Mouse (Mus musculus) adrenal gland, adult 18-20 months (tissue): ENCODE results near the gene Praf2. TPM values are rescaled to one million over a fixed set of nuclear protein-coding genes. Genes with fewer than 3 reads are reported as not detected.
"Not testable (repeated sequence)": the region's sequence is repeated elsewhere in the genome, so short reads cannot be mapped to it uniquely, and the experiment has no call there.

Source experiments
- DNase-seq, 2 experiments: peaks; one replicate each; pipeline ENCODE4 v3.0.0; 2021 to 2022; ENCODE audit warnings: low spot score in 2 of 2
- total RNA-seq, 2 experiments: library from RNA; stranded (reverse); gene quantifications; 1 replicate in 1 of 2; 2 replicates in 1 of 2; pipeline ENCODE4 v1.2.3; 2021

Praf2 gene
- total RNA-seq, 2 experiments from 2014 or later = 12.1 to 16.3 TPM

- peak; percentile 46 to 65 for DNase-seq
These were observed 5.4 kb downstream of the Praf2 start for GRCm38 (mm10) chrX:7733571-7734156.

DNA sequence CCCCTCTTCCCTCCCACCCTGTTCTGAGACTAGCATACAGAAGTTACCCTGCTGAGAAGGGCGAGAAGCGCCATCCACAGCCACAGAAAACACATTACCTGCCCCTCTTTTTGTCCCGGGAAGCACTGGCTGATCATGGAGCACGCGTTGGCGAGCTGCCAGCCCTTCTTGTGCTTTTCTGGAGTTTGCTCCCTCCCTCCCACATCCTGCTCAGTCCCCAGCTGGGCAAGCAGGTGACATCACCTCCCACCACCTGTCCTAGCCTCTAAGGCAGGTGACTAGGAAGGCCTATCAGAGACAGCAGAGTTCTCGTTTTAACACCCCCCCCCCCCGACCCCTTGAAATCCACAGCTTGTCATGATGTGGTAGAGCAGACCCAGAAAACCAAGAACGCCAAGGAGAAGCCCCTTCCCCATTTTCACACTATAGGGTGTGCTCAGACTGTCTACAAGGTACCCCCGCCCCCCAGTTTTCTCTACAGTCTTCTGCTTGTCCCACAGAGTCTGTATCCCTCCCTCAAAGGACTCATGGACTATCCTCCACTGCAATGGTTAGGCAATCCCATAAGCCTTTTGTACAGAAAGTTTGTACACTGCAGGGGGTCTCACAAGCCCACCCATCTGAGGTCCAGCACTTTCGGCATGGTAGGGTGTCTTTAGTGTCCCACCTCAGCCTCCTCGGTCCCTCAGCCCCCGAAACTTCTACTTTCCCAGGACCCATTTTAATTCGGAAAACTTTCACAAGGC lies 11.3 kb downstream of the Praf2 start:
- no peak for DNase-seq

- DNase-seq = no peak
These were observed 12.0 kb downstream of the Praf2 start for GRCm38 (mm10) chrX:7740082-7740819.

DNA sequence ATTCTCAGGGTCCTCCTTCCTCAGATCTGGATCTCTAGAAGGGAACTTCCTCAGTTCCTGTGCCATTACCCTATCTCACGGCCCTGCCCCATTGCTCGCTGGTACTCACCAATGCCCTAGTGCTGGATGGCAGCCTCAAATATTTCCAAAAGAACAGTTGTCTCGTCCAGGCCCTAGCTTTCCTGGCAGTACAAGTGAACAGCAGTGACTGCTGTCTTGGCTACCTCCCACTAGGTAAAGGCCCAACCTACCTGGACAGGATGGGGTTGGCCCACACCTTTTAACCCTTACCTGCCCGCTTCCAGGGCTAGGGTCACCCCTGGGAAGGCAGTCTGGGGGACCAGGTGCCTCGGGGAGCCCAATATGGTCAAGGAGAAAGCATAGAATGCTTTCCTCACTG lies 12.9 kb downstream of the Praf2 start:
- DNase-seq = no peak

GRCm38 (mm10) chrX:7743470-7743869 lies 15.2 kb downstream of the Praf2 start:
- no peak for DNase-seq

DNA sequence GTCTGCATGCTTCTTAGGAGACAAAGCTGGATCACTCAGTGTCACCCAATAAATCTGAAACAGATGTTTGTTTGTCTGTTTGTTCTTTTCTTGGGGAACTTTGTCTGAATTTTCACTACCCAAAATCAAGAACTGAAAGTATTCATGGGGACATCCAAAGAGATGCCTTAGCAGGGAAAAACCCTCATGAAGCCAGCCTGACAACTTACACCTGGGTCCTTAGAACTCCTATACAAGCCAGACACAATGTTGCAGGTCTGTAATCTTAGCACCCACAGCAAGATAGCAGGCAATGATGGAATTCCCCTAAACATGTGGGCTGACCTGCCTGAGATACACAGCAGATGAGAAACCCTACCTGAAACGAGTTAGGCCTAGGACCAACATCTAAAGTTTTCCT lies 16.7 kb downstream of the Praf2 start:
- no peak for DNase-seq

DNA sequence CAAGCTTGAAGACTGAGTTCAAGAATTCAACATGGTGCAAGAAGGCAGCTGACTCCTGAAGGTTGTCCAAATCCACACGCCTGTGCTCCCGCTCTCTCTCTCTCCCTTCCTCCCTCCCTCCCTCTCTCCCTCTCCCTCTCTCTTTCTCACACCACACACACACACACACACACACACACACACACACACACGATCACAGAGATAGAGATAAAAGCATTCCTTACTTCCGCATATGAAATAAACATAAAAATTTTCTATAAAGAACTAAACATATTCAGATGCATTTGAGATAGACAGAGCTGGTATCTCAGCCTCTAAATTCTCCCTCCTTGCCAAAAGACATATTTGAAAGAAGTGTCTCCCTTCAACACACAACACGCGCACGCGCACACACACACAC lies 17.2 kb downstream of the Praf2 start:
- DNase-seq = no peak

- DNase-seq = peak; percentile 47 to 49
These were observed 22.3 kb downstream of the Praf2 start, which contains the start of gene Ccdc120 for GRCm38 (mm10) chrX:7750432-7751116. Gene Ccdc120, minus strand, starts transcription at chrX:7750905.

DNA sequence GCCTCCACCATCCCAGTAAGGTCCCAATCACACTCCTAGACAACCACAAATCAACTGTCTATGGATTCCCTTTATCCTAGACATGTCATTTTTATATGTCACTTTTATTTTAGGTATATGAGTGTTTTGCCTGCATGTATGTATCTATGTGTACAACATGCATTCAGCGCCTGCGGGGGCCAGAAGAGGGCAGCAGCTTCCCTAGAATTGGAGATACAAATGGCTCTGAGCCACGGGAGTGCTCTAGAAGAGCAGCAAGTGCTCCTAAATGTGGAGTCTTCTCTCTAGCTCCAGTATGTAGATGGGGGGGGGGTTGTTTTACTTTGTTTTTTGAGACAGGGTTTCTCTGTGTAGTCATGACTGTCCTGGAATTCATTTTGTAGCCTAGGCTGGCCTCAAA lies 25.4 kb downstream of the Praf2 start:
- not testable (repeated sequence) for DNase-seq

DNA sequence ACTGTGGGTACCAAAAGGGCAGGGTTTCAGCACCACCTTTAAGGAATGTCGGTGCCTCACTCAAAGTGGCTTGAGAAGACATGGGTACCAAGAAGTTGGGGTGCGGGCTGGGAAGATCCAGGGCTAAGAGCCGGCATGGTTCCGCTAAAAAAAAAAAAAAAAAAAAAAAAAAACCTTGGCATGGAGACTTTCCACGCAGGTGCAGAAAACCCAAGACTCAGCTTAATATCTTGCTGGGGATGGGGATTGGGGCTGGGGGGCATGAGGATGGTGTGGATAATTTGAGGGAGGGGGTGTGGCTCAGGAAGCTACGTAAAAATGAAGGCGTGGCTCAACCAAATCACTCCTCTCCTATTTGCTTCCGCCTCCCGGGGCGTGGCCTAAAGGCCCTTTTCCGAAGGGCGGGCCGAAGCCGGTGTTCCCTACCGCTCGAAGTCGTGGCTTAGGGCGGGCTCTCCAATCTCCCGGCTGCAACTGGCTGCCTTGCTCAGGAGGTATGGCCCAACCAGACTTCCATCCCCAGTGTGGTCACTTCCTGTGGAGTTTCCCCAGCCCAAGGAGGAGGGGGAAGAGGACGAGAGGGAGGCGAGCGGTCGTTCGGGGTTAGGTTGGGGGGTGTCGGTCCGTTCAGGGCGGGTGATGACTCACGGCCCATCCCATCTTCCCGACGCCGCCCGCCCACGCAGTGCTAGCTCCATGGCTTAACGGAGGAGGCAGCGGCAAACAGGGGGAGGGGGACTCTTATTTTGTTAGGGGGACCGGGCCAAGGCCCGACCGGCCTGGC lies 34.1 kb downstream of the Praf2 start, which contains the start of gene Tfe3:
Gene Tfe3 (plus strand): TSS at position 424 of the 784 bp plus-strand sequence.
- DNase-seq = peak; percentile 73 to 74

- DNase-seq = no peak
These were observed 34.6 kb downstream of the Praf2 start for GRCm38 (mm10) chrX:7762921-7763197.

DNA sequence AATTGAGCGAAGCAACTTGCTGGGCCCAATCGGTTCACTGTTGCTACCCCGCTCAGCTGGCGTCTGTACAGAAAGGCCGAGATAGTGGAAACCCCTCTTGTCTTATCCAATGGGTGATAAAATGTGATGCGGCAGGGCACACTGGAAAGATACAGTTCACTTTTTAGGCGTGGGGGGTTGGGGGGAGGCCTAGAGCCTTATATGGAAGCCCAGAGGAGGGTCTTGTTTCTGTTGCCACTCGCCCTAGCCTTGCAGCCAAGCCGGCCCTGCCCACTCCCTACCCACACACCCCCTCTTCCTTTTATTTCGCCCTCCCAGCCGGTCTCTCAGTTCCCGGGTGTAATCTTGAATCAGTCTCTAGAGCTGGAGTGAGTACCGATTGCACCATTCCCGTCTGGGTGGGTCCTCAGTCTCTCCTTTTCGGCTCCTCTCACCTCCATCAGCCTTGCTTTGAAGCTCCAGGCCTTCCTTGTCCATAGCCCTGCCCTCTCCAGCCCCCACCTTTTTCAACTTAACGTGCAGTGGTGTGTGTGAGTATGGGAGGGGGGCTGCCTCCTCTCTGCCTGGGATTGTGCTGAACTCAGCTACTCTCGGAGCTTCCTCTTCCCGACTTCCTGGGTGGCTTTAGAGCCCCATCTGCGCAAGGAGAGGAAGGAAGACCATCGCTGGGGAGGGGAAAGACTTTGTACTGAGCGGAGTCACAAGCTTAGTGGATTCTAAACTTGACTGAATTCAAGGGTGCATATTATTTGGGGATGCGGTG lies 35.6 kb downstream of the Praf2 start:
- peak; percentile 20 to 29 for DNase-seq

DNA sequence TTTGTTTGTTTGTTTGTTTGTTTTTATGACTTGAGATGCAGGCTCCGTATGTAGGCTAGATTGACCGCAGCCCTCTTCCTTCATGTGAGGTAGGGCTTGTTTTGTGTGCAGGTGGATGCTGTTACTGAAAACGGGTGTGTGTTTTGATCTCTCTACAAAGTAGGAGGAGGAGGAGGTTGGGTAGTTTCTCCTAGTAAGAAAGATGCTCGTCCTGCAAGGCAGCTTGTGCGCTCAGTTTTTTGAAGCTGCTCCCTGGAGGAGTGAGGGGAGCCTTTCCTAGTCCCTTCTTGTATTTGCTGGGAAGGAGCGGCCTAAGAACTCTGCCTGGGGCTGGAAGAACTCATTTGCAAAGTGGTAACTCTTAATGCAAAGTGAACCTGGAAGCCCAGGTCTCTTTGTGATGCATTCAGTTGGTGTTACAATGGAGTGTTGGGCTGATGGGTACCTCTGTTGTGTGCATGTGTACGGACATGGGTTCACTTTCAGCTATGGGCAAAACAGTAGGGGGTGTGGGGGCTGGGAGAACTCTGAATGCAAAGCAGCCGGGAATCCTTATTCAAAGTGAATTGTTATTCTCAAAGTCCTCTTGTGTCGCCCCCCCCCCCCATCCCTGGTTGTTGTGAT lies 36.5 kb downstream of the Praf2 start:
- DNase-seq = no peak

GRCm38 (mm10) chrX:7765281-7765670 lies 37.0 kb downstream of the Praf2 start:
- no peak for DNase-seq

- DNase-seq = peak; percentile 30 to 41
These were observed 37.5 kb downstream of the Praf2 start for GRCm38 (mm10) chrX:7765764-7766163.

DNA sequence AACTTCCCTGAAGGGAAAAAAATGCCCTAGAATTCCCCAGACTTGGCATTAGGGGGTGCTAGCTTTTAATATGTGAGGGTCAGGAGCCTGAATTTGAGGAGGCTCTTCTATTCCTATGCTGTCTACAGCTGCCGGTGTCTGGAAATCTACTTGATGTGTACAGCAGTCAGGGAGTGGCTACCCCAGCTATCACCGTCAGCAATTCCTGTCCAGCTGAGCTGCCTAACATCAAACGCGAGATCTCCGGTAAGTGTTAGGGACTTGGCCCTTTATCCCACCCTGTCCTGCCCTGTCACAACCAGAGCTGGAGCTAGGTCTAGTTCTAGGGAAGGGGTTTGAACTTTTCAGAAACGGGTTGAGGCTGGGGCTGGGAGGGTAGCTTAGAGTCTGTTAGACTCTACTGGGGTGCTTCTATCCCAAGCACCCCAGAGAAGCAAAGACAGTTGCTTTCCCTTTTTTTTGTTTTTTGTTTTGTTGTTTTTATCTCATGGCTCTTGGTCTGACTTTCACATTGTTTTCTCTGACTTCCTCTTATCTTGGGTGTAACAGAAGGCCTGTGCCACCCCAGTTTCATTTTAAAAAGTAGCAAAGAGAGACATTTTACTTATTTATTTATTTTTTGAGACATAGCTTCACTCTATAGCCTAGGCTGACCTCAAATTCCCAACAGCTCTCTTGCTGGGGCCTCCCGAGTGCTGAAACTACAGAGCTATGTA lies 41.2 kb downstream of the Praf2 start:
- DNase-seq = no peak

DNA sequence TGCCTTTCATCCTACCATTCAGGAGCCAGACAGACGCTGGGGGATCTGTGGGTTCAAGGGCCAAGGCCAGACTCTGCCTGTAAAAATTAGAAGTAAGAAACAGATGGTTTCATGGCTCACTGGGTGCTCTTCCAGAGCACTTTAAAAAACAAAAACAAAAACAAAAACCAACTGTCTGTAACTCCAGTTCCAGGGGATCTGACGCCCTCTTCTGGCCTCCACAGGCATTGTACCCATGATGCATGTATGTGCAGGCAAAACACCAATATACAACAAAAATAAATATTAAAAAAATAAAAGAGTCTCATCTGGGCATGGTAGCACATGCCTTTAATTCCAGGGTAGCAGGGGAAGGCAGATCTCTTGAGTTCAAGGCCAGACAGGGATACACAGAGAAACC lies 44.5 kb downstream of the Praf2 start:
- DNase-seq = no peak

- DNase-seq = no peak
These were observed 47.4 kb downstream of the Praf2 start for GRCm38 (mm10) chrX:7775501-7776205.
